Mouse (Mus musculus) hindbrain, embryonic 13.5 days (tissue): ENCODE measurements at regions not wholly inside any gene's neighbourhood (a gene's known extent, or its start where the extent isn't known, plus 50 kb on each side); places are given as distances from the start of the nearest gene placed in this dataset.

Experiments used
- ATAC-seq: fragments of 200-750 bp; cut with Nextera tagmentation; 2 replicates; pipeline ENCODE4 v1.8.0; 2017; ENCODE audit warnings: moderate TSS enrichment; ENCODE audit not compliant: low FRiP score
- H3K27ac ChIP-seq: fragments of 300-500 bp; sonication (generic); 2 replicates; pipeline ENCODE4 v1.5.1; 2015; ENCODE audit warnings: inconsistent platforms, mild to moderate bottlenecking, moderate library complexity
- H3K27me3 ChIP-seq: fragments of 300-500 bp; sonication (generic); 2 replicates; pipeline ENCODE4 v1.6.1; 2015; ENCODE audit warnings: mild to moderate bottlenecking, inconsistent platforms
- H3K36me3 ChIP-seq: fragments of 300-500 bp; sonication (generic); 2 replicates; pipeline ENCODE4 v1.6.1; 2015; ENCODE audit warnings: mild to moderate bottlenecking, inconsistent platforms
- H3K4me1 ChIP-seq: fragments of 300-500 bp; sonication (generic); replicated peaks from 2 replicates; pipeline ENCODE4 v1.6.1; 2015; ENCODE audit warnings: inconsistent platforms
- H3K4me2 ChIP-seq: fragments of 300-500 bp; sonication (generic); 2 replicates; pipeline ENCODE4 v1.6.1; 2015; ENCODE audit warnings: inconsistent platforms, mild to moderate bottlenecking, moderate library complexity
- H3K4me3 ChIP-seq: fragments of 300-500 bp; sonication (generic); 2 replicates; pipeline ENCODE4 v1.5.1; 2015; ENCODE audit warnings: mild to moderate bottlenecking, inconsistent platforms
- H3K9ac ChIP-seq: fragments of 300-500 bp; sonication (generic); 2 replicates; pipeline ENCODE4 v1.6.1; 2015; ENCODE audit warnings: mild to moderate bottlenecking, inconsistent platforms
- H3K9me3 ChIP-seq: fragments of 300-500 bp; sonication (generic); 2 replicates; pipeline ENCODE4 v1.6.1; 2016; ENCODE audit warnings: inconsistent platforms
- WGBS: fragments of 180-500 bp; shearing (Covaris S2); methylation state at CpG from one replicate; pipeline ENCODE4 v1.1.7; 2015; 5-methylcytosine and 5-hydroxymethylcytosine counted together

DNA sequence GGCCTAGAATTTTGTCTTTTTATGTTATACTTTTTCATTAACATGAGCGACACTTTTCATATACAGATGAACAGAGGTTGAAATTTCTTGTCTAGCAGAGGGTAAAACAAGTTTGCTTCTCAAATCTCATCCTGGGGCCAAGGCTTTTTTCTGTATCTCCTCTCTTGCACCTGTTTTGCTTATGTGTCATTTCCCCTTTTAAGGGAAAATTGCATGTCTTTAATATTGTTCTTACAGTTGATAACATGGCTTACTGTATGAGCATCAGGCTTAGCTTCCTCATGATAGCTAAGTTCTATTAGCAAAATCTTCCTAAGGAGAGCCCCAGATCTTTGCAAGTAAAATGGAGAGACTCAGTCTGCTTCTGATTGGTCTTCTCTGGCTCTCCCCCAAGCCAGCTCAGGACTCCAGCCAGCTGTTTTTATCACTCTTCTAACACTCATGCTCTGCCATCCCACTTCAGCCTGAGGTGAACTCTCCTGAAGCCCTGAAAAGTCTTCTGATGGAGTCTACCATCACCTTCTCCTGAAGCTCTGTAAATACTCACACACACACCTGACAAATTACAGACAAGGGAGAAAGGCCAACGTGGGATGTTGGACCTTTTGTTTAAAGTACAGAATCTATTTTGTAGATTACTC, 160.8 kb downstream of the Wdr20rt start:
- WGBS: 81% methylated on average over 2 of the region's 2 CpGs
- no peak overlapping the region for H3K4me3 ChIP-seq
- H3K9ac ChIP-seq: no peak overlapping the region

DNA sequence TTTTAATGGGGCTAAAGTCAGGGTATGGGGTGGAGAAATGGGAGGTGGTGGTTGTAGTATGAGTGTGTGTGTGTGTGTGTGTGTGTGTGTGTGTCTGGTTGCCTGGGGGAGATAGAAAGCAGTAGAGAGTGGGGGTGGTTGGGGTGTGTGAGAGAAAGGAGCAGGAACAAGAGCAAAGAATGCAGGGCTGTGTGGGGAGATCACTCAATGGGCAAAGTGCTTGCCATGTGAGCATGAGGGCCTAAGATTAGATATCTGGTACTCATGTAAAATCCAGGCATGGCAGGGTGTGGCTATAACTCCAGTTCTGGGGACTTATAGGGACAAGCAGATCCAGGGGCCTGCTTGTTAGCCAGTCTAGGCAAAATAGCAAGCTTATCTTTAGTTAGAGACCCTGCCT, 161.7 kb downstream of the Wdr20rt start:
- H3K27ac ChIP-seq: no peak overlapping the region
- H3K27me3 ChIP-seq: no peaks in the 10 kb centered on the region
- peaks cover 6% of the 10 kb centered on the region; the same call in 1 of the 2 replicates for H3K4me1 ChIP-seq
- no peak overlapping the region for H3K4me3 ChIP-seq
- no peaks in the 10 kb centered on the region for H3K9me3 ChIP-seq
- no peak for ATAC-seq
- no peak overlapping the region for H3K9ac ChIP-seq
- H3K36me3 ChIP-seq: no peaks in the 10 kb centered on the region
- H3K4me2 ChIP-seq: no peak overlapping the region

More for the DNA sequence above, 160.8 kb downstream of the Wdr20rt start:
- peaks cover 7% of the 10 kb centered on the region; the same call in 1 of the 2 replicates for H3K4me1 ChIP-seq
- no peaks in the 10 kb centered on the region for H3K36me3 ChIP-seq
- no peaks in the 10 kb centered on the region for H3K27me3 ChIP-seq
- no peak overlapping the region for H3K27ac ChIP-seq
- ATAC-seq: no peak
- no peaks in the 10 kb centered on the region for H3K9me3 ChIP-seq
- H3K4me2 ChIP-seq: no peak overlapping the region

DNA sequence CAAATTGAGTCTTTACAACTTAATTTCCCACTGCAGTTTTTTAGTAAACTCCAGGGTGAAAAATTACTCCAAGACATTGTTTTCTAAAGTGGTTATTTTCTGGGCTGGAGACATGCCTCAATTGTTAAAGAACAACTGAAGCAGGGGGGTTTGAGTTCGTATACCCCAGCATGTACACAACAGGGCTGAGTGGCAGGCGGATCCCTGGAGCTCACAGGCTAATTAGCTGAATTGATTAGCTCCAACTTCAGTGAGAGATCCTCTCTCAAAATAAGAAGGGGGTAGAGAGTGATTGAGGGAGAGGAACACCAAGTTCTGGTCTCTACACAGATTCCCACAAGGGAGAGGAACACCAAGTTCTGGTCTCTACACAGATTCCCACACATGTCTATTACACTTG, 164.2 kb downstream of the Wdr20rt start:
- ATAC-seq: no peak
- Histone ChIP-seq H3K4me2 (no peak overlapping the region), H3K9ac (no peak overlapping the region), H3K36me3 (no peaks in the 10 kb centered on the region), H3K4me1 (peaks cover 4% of the 10 kb centered on the region; the same call in 1 of the 2 replicates), H3K27me3 (no peaks in the 10 kb centered on the region), H3K9me3 (no peaks in the 10 kb centered on the region), H3K27ac (no peak overlapping the region), H3K4me3 (no peak overlapping the region)
- whole genome bisulfite sequencing: 25% methylated on average over 2 of the region's 2 CpGs

DNA sequence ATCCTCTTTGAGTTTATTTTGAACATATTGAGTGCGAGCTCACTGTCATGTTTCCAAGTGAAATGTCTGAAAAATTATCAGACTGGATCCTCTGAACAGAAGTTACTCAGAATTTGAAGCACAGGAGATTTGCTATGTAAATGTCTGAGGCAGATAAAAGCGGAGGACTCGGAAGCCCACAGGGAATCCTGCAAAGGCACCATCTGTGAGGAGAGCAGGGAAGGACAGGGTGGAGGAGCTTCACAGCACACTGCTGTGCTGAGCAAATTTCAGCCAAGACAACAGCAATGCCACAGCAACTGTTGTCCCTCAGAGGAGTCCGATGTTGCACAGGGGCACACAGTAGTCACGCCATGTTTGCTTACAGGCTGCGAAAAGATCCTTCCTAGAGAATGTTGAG, 165.0 kb downstream of the Wdr20rt start:
- no peak overlapping the region for H3K27ac ChIP-seq
- no peaks in the 10 kb centered on the region for H3K9me3 ChIP-seq
- no peaks in the 10 kb centered on the region for H3K36me3 ChIP-seq
- peaks cover 4% of the 10 kb centered on the region; the same call in 1 of the 2 replicates for H3K4me1 ChIP-seq
- no peak for ATAC-seq
- 72% methylated on average over 6 of the region's 6 CpGs for WGBS
- H3K9ac ChIP-seq: no peak overlapping the region
- no peaks in the 10 kb centered on the region for H3K27me3 ChIP-seq
- no peak overlapping the region for H3K4me2 ChIP-seq
- no peak overlapping the region for H3K4me3 ChIP-seq

DNA sequence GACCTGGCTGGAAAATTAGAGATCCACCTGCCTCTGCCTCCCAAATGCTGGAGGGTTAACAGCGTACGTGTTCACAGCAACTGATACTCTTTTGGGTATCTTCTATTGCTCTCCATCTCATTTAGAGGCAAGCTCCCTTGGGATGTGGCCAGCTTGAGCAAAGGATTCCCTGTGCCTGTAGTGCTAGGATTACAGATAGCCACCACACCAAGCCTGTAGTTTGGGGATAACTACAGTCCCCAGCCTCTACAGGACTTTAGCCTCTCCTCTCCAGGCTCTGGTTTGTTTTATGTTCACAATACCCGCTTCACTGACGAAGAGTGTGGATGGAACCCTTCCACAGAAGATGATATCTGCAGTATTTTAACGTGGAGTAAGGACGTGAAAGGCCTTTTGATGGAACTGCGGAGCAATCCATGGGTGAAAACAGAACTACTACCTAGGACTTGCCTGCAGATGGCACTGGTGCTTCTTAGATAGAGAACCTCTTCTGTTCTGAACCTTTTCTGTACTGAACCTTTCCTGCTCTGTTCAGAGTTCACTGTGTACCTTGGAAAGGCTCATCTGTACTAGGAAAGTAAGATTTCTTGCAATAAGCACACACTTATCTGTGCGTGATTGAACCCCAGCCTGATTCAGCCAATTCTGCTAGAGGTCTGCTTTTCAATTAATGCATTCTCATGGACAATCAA, 176.6 kb downstream of the Wdr20rt start:
- Histone ChIP-seq H3K27me3 (no peaks in the 10 kb centered on the region), H3K27ac (no peak overlapping the region), H3K4me2 (no peak overlapping the region), H3K36me3 (no peaks in the 10 kb centered on the region), H3K4me1 (no peaks in the 10 kb centered on the region), H3K4me3 (no peak overlapping the region), H3K9ac (no peak overlapping the region), H3K9me3 (no peaks in the 10 kb centered on the region)
- 53% methylated on average over 8 of the region's 8 CpGs for WGBS
- peak; percentile 84 for ATAC-seq

DNA sequence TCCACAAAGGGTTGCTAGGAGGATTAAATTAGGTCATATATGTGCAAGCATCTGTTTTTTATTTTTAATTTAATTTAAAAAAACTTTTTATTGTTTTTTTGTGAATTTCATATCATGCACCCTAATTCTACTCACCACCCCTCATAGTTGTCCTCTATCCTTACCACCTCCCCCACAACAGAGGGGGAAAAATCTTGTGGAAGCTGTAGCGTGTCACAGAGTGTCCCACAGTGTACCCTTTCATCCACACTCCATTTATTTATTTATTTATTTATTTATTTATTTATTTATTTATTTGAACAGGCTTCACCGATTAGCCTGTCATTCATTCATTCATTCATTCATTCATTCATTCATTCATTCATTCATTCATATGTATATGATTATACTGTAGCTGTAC, 177.8 kb downstream of the Wdr20rt start:
- ATAC-seq: no peak
- H3K9me3 ChIP-seq: no peaks in the 10 kb centered on the region
- H3K27me3 ChIP-seq: no peaks in the 10 kb centered on the region
- H3K4me2 ChIP-seq: no peak overlapping the region
- 89% methylated on average over 2 of the region's 2 CpGs for WGBS
- no peak overlapping the region for H3K27ac ChIP-seq
- H3K9ac ChIP-seq: no peak overlapping the region
- H3K4me3 ChIP-seq: no peak overlapping the region
- H3K4me1 ChIP-seq: no peaks in the 10 kb centered on the region
- no peaks in the 10 kb centered on the region for H3K36me3 ChIP-seq

DNA sequence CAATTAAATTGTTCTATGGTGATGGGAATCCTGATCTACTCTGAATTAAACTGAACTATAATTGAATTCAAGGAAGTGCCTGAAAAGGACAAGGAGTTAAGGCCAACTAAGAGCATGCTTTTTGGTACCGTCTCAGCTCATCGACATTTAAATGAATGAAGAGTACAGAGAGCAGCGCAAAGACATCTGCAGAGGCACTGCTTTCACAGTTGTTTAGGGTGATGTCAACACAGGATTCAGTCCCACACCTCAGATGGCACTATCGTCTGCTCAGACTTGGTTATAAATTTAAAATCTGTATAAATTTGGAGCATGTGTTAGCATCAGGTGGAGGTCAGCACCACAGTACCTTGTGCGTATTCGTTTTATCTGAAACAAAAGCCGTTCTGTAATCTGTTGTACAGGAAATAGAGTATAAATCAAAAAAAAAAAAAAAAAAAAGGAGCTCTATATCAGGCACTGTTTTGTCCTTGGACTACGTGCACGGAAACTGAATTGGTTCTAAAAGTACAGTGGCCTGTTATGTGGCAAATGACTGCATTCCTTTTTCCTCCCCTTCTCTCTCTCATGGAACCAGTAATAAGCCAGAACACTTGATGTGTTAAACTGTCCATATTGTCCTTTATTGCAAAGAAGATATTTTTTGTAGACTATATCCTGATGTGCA, 187.8 kb downstream of the Wdr20rt start:
- Histone ChIP-seq H3K27ac (no peak overlapping the region), H3K9ac (no peak overlapping the region)
- ATAC-seq: peak; percentile 49; the same call in 1 of the 2 replicates

DNA sequence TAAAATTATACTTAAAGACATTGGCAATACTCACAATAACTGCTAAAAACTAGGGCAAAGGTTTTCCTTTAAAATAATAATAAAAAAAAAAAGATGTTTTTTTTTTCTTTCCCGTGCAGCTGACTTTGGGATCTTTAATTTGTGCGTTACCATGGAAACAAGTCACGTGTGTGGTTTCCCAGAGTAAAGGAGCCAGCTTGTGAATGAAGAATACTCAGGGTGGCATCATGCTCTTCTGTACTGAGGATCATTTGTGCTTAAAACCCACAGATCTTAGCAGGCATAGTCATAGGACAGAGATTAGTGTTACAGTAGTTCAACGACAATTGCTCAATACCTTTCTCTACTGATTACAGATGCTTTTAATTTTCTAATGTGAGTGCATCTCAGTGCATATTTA, 189.1 kb downstream of the Wdr20rt start:
- no peak overlapping the region for H3K4me2 ChIP-seq
- no peak overlapping the region for H3K4me3 ChIP-seq
- no peaks in the 10 kb centered on the region for H3K4me1 ChIP-seq
- no peak overlapping the region for H3K9ac ChIP-seq
- H3K9me3 ChIP-seq: no peaks in the 10 kb centered on the region
- no peak overlapping the region for H3K27ac ChIP-seq
- ATAC-seq: peak; percentile 69; the same call in 1 of the 2 replicates
- no peaks in the 10 kb centered on the region for H3K36me3 ChIP-seq
- no peaks in the 10 kb centered on the region for H3K27me3 ChIP-seq
- WGBS: 40% methylated on average over 4 of the region's 4 CpGs

More for the DNA sequence above, 187.8 kb downstream of the Wdr20rt start:
- no peaks in the 10 kb centered on the region for H3K9me3 ChIP-seq
- H3K4me1 ChIP-seq: no peaks in the 10 kb centered on the region
- no peak overlapping the region for H3K4me2 ChIP-seq
- H3K36me3 ChIP-seq: no peaks in the 10 kb centered on the region
- H3K27me3 ChIP-seq: no peaks in the 10 kb centered on the region
- no peak overlapping the region for H3K4me3 ChIP-seq
- 76% methylated on average over 9 of the region's 9 CpGs for WGBS

DNA sequence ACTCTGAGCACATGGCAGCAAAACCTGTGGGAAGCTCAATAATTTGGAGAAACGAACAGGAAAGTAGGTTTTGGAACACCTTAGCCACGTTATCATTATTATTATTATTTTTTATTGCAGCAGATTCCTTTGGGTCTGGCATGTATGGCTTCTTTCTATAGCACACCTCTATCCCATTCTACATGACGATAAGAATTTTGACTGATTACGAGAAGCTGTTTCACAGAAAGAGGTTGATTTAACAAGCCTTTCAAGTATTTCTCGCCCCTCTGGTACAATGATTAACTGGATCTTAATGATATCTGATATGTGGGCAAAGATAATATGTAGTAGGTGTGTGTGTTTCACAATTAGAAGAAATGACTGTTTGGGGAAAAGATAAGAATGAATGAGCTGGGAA, 191.6 kb downstream of the Wdr20rt start:
- Histone ChIP-seq H3K4me2 (no peak overlapping the region), H3K4me1 (no peaks in the 10 kb centered on the region), H3K27me3 (no peaks in the 10 kb centered on the region), H3K9me3 (no peaks in the 10 kb centered on the region), H3K27ac (no peak overlapping the region), H3K9ac (no peak overlapping the region), H3K36me3 (no peaks in the 10 kb centered on the region), H3K4me3 (no peak overlapping the region)
- ATAC-seq: no peak
- 82% methylated on average over 5 of the region's 5 CpGs for WGBS

DNA sequence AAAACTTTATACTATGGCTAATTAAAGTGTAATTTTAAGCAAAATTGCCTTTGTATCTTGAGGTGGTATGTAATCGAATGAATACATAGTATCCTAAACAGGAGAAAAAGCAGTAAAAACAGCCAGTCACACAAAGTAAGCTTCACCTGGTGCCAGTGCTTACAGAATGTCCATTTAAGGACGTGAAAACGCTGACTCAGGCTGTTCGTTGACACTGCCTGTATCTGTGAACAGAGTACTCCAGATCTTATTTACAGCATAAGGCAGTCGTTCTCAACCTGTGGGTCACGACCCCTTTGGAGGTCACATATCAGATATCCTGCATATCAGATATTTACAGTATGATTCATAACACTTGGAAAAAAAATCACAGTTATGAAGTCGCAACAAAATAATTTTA, 194.8 kb downstream of the Wdr20rt start:
- Histone ChIP-seq H3K27me3 (no peaks in the 10 kb centered on the region), H3K4me3 (no peak overlapping the region), H3K27ac (no peak overlapping the region), H3K4me1 (no peaks in the 10 kb centered on the region), H3K36me3 (no peaks in the 10 kb centered on the region), H3K4me2 (no peak overlapping the region), H3K9me3 (no peaks in the 10 kb centered on the region), H3K9ac (no peak overlapping the region)
- 89% methylated on average over 7 of the region's 7 CpGs for WGBS
- ATAC-seq: no peak

DNA sequence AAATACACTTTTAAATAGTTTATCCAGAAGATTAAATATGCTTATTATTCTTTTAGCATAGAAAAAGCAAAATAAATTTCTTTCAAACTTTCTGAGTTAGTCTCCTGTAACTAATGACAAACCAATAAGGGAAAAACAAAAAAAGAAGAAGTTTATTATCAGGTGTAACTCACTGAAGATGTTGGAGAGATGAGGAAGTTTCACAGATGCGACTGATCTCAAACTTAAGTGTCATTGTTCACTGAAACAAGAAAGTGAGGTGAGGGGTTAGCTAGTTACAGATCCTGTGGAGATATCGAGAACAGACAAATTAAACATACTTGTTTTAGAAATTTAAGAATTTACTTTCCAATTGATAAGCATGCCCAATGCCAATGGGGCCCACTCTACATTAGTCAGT, 199.2 kb downstream of the Wdr20rt start:
- H3K4me3 ChIP-seq: no peak overlapping the region
- no peaks in the 10 kb centered on the region for H3K9me3 ChIP-seq
- 0 out of 2 replicates have a peak, but pooled peaks cover 5% of the 10 kb centered on the region for H3K4me1 ChIP-seq
- WGBS: 90% methylated on average over 2 of the region's 2 CpGs
- no peaks in the 10 kb centered on the region for H3K27me3 ChIP-seq
- no peaks in the 10 kb centered on the region for H3K36me3 ChIP-seq
- H3K27ac ChIP-seq: no peak overlapping the region
- no peak for ATAC-seq
- no peak overlapping the region for H3K4me2 ChIP-seq
- no peak overlapping the region for H3K9ac ChIP-seq

DNA sequence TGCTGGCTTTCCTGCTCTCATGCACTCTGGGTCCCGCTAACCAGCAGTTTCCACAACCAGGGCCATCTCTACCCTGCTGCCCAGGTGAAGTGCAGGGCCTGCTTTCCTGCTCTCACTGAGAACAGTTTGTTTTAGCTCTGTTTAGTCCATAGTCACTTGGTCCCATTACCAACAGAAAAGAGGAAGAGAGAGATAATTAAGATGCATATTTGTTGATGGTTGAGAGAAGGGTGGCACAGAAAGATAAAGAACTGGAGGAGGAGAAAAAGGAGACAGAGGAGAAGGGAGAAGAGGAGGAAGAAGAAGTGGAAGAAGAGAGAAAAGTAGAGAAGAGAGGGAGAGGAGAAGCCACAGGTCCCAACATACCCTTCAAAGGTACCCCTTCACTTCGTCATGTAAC, 200.1 kb downstream of the Wdr20rt start:
- 93% methylated on average over 2 of the region's 2 CpGs for WGBS
- ATAC-seq: no peak
- no peaks in the 10 kb centered on the region for H3K27me3 ChIP-seq

More for the DNA sequence above, 200.1 kb downstream of the Wdr20rt start:
- H3K4me2 ChIP-seq: no peak overlapping the region
- 0 out of 2 replicates have a peak, but pooled peaks cover 5% of the 10 kb centered on the region for H3K4me1 ChIP-seq
- H3K36me3 ChIP-seq: no peaks in the 10 kb centered on the region
- H3K9ac ChIP-seq: no peak overlapping the region
- H3K4me3 ChIP-seq: no peak overlapping the region
- H3K27ac ChIP-seq: no peak overlapping the region
- no peaks in the 10 kb centered on the region for H3K9me3 ChIP-seq
